Mouse (Mus musculus) liver, postnatal 0 days (tissue): ENCODE data around the gene Krt16. TPM values are rescaled to one million over a fixed set of nuclear protein-coding genes. Genes with fewer than 3 reads are reported as not detected.
A peak's percentile ranks its signal among the peaks of the same experiment; 100 is the strongest.

Experiments
- ATAC-seq: fragments of 200-750 bp; cut with Nextera tagmentation; 2 replicates; pipeline ENCODE4 v1.8.0; 2017; ENCODE audit warnings: mild to moderate bottlenecking, moderate library complexity
- DNase-seq: peaks from one replicate; pipeline ENCODE4 v3.0.0-alpha.2; 2016
- H3K27ac ChIP-seq: fragments of 300-500 bp; sonication (generic); 2 replicates; pipeline ENCODE4 v1.5.1; 2014; ENCODE audit warnings: antibody characterized with exemption, moderate library complexity, mild to moderate bottlenecking, low read depth
- H3K27me3 ChIP-seq: fragments of 300-500 bp; sonication (generic); 2 replicates; pipeline ENCODE4 v1.6.1; 2014; ENCODE audit warnings: low read length, control low read depth, mixed read lengths; ENCODE audit not compliant: insufficient read depth
- H3K36me3 ChIP-seq: fragments of 300-500 bp; sonication (generic); replicated peaks from 2 replicates; pipeline ENCODE4 v1.6.1; 2014; ENCODE audit warnings: mild to moderate bottlenecking, control low read depth, low read length, moderate library complexity, mixed read lengths; ENCODE audit not compliant: insufficient read depth
- H3K4me1 ChIP-seq: fragments of 300-500 bp; sonication (generic); 2 replicates; pipeline ENCODE4 v1.6.1; 2014; ENCODE audit warnings: antibody characterized with exemption, mild to moderate bottlenecking, control low read depth; ENCODE audit not compliant: insufficient read depth
- H3K4me2 ChIP-seq: fragments of 300-500 bp; sonication (generic); 2 replicates; pipeline ENCODE4 v1.6.1; 2014; ENCODE audit warnings: low read depth, mild to moderate bottlenecking, low read length, moderate library complexity, mixed read lengths
- H3K4me3 ChIP-seq: fragments of 300-500 bp; sonication (generic); 2 replicates; pipeline ENCODE4 v1.5.1; 2014; ENCODE audit warnings: low read depth, low read length
- H3K9ac ChIP-seq: fragments of 300-500 bp; sonication (generic); replicated peaks from 2 replicates; pipeline ENCODE4 v1.6.1; 2014; ENCODE audit warnings: mild to moderate bottlenecking, moderate library complexity
- H3K9me3 ChIP-seq: fragments of 300-500 bp; sonication (generic); 2 replicates; pipeline ENCODE4 v1.6.1; 2016; ENCODE audit warnings: mild to moderate bottlenecking, control low read depth, low read length, mixed read lengths
- CTCF ChIP-seq: sonication (generic); IDR thresholded peaks from 2 replicates; pipeline ENCODE4 v1.5.1; 2016; ENCODE audit warnings: antibody characterized with exemption, low read depth
- EP300 ChIP-seq: IDR thresholded peaks from 2 replicates; pipeline ENCODE4 v1.6.1; 2016; ENCODE audit warnings: antibody characterized with exemption, low read depth, mild to moderate bottlenecking
- WGBS: fragments of 180-500 bp; shearing (Covaris S2); extraction: QIAGEN DNeasy Blood & Tissue Kit; methylation state at CpG from one replicate; pipeline ENCODE4 v1.1.7; 2014; ENCODE audit not compliant: insufficient replicate concordance; 5-methylcytosine and 5-hydroxymethylcytosine counted together
- polyA plus RNA-seq: library from polyadenylated mRNA; unstranded; fragments of >200 nt; fragmentation: Nextera tagmentation; extraction: Ambion mirVana; gene quantifications from 2 replicates; pipeline ENCODE4 v1.2.1, GENCODE M21; 2015

Gene Krt16
- not detected in 2 replicates for polyA plus RNA-seq

DNA sequence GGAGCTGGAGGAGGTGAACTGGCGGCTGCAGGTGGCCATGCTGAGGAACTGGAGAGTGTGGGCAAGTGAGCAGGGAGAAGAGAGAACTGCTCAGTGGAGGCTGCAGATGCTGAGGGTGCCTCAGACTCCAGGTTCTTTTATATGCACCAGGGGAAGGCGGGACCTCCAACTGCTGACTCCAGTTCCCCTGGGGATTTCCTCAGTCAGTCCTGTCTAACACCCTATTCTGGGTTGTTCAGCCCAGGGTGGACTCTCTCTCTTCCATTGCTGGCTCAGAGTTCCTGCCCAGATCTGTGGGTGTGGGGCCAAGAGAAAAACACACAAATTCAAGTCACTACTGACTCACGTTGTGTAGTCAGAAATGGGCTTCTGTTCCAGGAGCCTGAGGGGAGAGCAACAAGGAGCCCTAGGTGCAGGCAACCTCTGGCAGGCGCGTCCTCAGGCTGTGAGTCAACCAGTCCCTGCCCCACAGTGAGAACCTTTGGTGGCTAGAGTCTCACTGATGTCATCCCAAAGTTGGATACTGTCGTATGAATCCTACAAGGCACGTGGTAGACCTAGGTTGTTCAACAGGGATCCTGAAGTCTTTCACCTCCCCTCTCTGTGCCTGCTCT is at the start of gene Krt16:
TSS of gene Krt16 (minus strand) at position 51 of the 614 bp plus-strand sequence.
- DNase-seq (peak; percentile 3), ATAC-seq (no peak)
- Histone ChIP-seq H3K4me3 (no peak within 1 kb of the TSS), H3K4me1 (no peaks in the 10 kb centered on the region), H3K27ac (no peak within 1 kb of the TSS), H3K27me3 (no peaks in the 10 kb centered on the region), H3K36me3 (no peaks in the 10 kb centered on the region), H3K9ac (no peak within 1 kb of the TSS), H3K4me2 (no peak within 1 kb of the TSS), H3K9me3 (no peaks in the 10 kb centered on the region)
- TF ChIP-seq CTCF (no peak), EP300 (no peak)
- WGBS = 70% methylated on average over 7 of the region's 7 CpGs

DNA sequence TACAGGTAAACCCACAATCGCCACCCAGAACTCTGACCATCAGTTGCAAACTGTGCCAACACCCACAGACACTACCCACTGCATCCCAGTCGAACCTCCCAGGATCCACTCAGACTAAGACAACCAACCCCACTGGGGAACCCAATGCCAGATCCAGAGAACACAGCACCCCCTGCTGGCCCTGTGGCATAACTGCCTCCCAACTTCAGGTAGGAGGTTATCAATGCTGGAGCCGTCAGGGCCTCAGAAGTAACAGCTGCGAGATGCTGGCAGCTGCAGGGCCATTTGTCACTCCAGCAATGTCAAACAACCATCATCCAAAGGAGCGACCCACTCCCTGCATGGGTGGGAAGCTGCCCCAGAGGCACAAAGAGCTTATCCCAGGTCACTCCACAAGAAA is 49.1 kb upstream of the Krt16 start:
- ATAC-seq = 0 out of 2 replicates have a peak, but pooled peaks have one; percentile 22
- WGBS = 31% methylated on average over 5 of the region's 5 CpGs
- peak; percentile 48 for DNase-seq
- H3K36me3 ChIP-seq = no peaks in the 10 kb centered on the region
- no peak overlapping the region for H3K9ac ChIP-seq
- H3K27ac ChIP-seq = no peak overlapping the region
- peak overlapping the region; percentile 47; the same call in 1 of the 2 replicates for H3K4me2 ChIP-seq
- no peaks in the 10 kb centered on the region for H3K27me3 ChIP-seq
- peak; percentile 69 for TF ChIP-seq CTCF
- TF ChIP-seq EP300 = no peak
- H3K4me3 ChIP-seq = no peak overlapping the region
- H3K9me3 ChIP-seq = no peaks in the 10 kb centered on the region
- 0 out of 2 replicates have a peak, but pooled peaks cover 3% of the 10 kb centered on the region for H3K4me1 ChIP-seq

DNA sequence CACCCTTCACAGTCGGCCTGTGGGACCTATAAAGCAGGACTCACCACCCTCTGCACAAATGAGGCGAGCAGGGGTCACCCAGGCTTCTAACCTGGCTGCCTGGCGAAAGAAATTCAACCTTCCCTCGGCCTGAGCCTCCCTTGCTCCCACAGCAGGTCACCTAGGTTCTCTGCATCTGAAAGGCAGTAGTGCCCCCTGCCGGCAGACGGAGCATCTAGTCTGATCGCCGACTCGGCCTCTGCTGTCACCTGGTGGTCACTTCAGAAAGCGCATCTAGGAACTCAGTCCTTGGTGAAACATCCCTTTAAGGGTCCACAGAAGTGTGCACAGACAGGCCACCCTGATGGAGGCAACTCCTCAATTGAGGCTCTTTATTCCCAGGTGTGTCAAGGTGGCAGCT is 46.6 kb upstream of the Krt16 start:
- Histone ChIP-seq H3K27me3 (no peaks in the 10 kb centered on the region), H3K27ac (no peak overlapping the region), H3K4me2 (no peak overlapping the region), H3K4me3 (no peak overlapping the region), H3K4me1 (0 out of 2 replicates have a peak, but pooled peaks cover 3% of the 10 kb centered on the region), H3K36me3 (no peaks in the 10 kb centered on the region), H3K9me3 (no peaks in the 10 kb centered on the region), H3K9ac (no peak overlapping the region)
- WGBS = 6% methylated on average over 10 of the region's 10 CpGs
- DNase-seq (peak; percentile 91), ATAC-seq (peak; percentile 64)
- peak; percentile 100 for TF ChIP-seq CTCF
- TF ChIP-seq EP300 = no peak

DNA sequence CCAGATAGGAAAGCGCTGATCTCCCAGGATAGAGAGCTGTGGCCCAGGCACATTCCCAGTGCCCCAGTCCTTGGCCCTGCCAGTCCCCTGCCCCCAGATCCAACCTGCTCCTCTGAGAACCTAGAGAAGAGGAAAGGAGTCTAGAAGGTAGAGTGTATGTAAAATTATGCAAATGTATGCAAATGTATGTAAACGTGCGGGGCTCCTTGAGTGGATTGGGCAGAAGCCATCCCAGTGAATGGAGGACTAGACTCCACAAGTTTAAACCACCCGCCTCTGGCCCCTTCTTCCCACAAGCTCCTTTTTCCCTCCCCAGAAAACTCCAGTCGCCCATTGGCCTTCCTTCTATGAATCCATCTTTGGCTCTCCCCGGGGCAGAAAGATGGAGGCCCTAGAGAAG is 44.2 kb upstream of the Krt16 start:
- TF ChIP-seq CTCF (no peak), EP300 (no peak)
- no peak overlapping the region for H3K4me2 ChIP-seq
- no peak overlapping the region for H3K9ac ChIP-seq
- H3K27me3 ChIP-seq = no peaks in the 10 kb centered on the region
- H3K36me3 ChIP-seq = no peaks in the 10 kb centered on the region
- no peak overlapping the region for H3K4me3 ChIP-seq
- ATAC-seq (no peak), DNase-seq (no peak)
- H3K27ac ChIP-seq = no peak overlapping the region
- 0 out of 2 replicates have a peak, but pooled peaks cover under 1% of the 10 kb centered on the region for H3K4me1 ChIP-seq
- H3K9me3 ChIP-seq = no peaks in the 10 kb centered on the region
- WGBS = 60% methylated on average over 6 of the region's 6 CpGs

DNA sequence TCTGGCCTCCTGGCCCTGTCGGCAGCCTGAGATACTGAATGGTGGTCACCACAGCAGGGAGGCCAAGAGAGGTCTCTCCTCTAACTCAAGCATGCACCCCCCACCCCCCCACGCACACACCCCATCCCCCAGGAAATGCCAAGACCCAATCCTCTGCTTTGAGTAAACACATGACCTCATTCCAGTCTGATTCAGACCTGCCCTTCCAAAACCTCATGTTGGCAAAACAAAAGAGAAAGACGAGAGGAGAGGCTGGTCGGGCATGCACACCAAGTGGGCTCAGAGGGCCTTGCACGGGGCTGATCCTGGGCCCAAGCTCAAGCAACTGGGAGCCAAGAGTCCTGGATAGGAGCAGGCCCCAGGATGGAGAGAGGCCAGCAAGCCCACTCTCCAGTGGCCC is 41.5 kb upstream of the Krt16 start:
- no peak for DNase-seq
- 58% methylated on average over 5 of the region's 5 CpGs for WGBS
- no peak overlapping the region for H3K9ac ChIP-seq
- H3K27me3 ChIP-seq = no peaks in the 10 kb centered on the region
- H3K4me1 ChIP-seq = no peaks in the 10 kb centered on the region
- no peak overlapping the region for H3K4me3 ChIP-seq
- H3K27ac ChIP-seq = no peak overlapping the region
- no peaks in the 10 kb centered on the region for H3K36me3 ChIP-seq
- ATAC-seq = no peak
- H3K9me3 ChIP-seq = no peaks in the 10 kb centered on the region
- H3K4me2 ChIP-seq = no peak overlapping the region
- TF ChIP-seq EP300 (no peak), CTCF (no peak)

DNA sequence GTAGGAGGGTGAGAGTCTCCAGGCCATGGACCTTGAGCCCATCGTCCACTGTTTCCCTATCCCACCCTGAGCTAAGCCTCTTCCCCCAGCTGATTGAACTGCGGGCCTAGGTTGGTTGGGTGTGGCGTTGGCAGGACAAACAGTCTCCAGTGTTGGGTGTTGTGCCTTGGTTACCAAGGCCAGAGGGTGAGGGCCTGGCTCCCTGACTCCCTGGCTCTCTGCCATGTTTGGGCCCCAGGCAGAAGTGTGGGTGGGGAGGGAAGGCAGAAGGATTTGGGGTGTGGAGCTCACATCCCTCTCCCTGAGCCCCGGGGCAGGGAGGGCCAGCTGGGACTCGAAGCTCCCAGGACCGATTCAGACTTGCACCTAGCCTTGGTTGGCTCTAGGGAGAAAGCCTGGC is 40.2 kb upstream of the Krt16 start:
- Histone ChIP-seq H3K27me3 (no peaks in the 10 kb centered on the region), H3K9me3 (no peaks in the 10 kb centered on the region), H3K9ac (no peak overlapping the region), H3K4me1 (no peaks in the 10 kb centered on the region), H3K4me2 (no peak overlapping the region), H3K4me3 (no peak overlapping the region), H3K36me3 (no peaks in the 10 kb centered on the region), H3K27ac (no peak overlapping the region)
- TF ChIP-seq EP300 (no peak), CTCF (no peak)
- no peak for DNase-seq
- 73% methylated on average over 6 of the region's 6 CpGs for WGBS
- no peak for ATAC-seq
